Mouse (Mus musculus): ENCODE results near the gene Wrap73. TPM values are rescaled to one million over a fixed set of nuclear protein-coding genes. Genes with fewer than 3 reads are reported as not detected.

The Wrap73 gene
- polyA plus RNA-seq (2015; fragmentation: Nextera tagmentation; extraction: Ambion mirVana): 29.3 and 30.1 TPM in 2 replicates

- H3K27ac ChIP-seq (ENCODE audit: low read length): peak within 1 kb of the TSS; percentile 79
- H3K4me1 ChIP-seq (ENCODE audit: control insufficient read depth, insufficient read depth, low read length): peaks cover 25% of the 10 kb centered on the region
- H3K9ac ChIP-seq (ENCODE audit: low read depth, low read length): peak within 1 kb of the TSS; percentile 87
- peak; percentile 98 for ATAC-seq
- WGBS: 1% methylated on average over 49 of the region's 49 CpGs
- H3K27me3 ChIP-seq (replicated peaks; ENCODE audit: control insufficient read depth, insufficient read depth, low read length): peaks cover 42% of the 10 kb centered on the region
- H3K9me3 ChIP-seq (ENCODE audit: control insufficient read depth, low read length): no peaks in the 10 kb centered on the region
- peak within 1 kb of the TSS; percentile 90 for H3K4me2 ChIP-seq (ENCODE audit: low read depth, low read length)
- H3K4me3 ChIP-seq (ENCODE audit: low read length): peak within 1 kb of the TSS; percentile 81
- no peaks in the 10 kb centered on the region; the same call in 1 of the 2 replicates for H3K36me3 ChIP-seq (ENCODE audit: control insufficient read depth, insufficient read depth, low read length)
These were observed at the start of gene Wrap73 for GRCm38 (mm10) chr4:154142211-154143040. Wrap73 (plus strand) TSS chr4:154142372.

GRCm38 (mm10) chr4:154093210-154093609 is 49.0 kb upstream of the Wrap73 start:
- no peak for ATAC-seq
- Histone ChIP-seq H3K27me3 (replicated peaks; ENCODE audit: control insufficient read depth, insufficient read depth, low read length) (no peaks in the 10 kb centered on the region; the same call in 1 of the 2 replicates), H3K9me3 (ENCODE audit: control insufficient read depth, low read length) (no peaks in the 10 kb centered on the region), H3K4me1 (ENCODE audit: control insufficient read depth, insufficient read depth, low read length) (no peaks in the 10 kb centered on the region), H3K9ac (ENCODE audit: low read depth, low read length) (no peak overlapping the region), H3K36me3 (ENCODE audit: control insufficient read depth, insufficient read depth, low read length) (no peaks in the 10 kb centered on the region), H3K4me2 (ENCODE audit: low read depth, low read length) (no peak overlapping the region), H3K4me3 (ENCODE audit: low read length) (no peak overlapping the region), H3K27ac (ENCODE audit: low read length) (no peak overlapping the region)
- 21% methylated on average over 9 of the region's 9 CpGs for WGBS

GRCm38 (mm10) chr4:154096111-154096510 is 46.1 kb upstream of the Wrap73 start:
- H3K9me3 ChIP-seq (ENCODE audit: control insufficient read depth, low read length): no peaks in the 10 kb centered on the region
- H3K9ac ChIP-seq (ENCODE audit: low read depth, low read length): no peak overlapping the region
- no peak for ATAC-seq
- no peak overlapping the region for H3K27ac ChIP-seq (ENCODE audit: low read length)
- peaks cover 1% of the 10 kb centered on the region for H3K27me3 ChIP-seq (replicated peaks; ENCODE audit: control insufficient read depth, insufficient read depth, low read length)
- H3K4me2 ChIP-seq (ENCODE audit: low read depth, low read length): no peak overlapping the region
- H3K36me3 ChIP-seq (ENCODE audit: control insufficient read depth, insufficient read depth, low read length): no peaks in the 10 kb centered on the region
- WGBS: 31% methylated on average over 6 of the region's 6 CpGs
- H3K4me1 ChIP-seq (ENCODE audit: control insufficient read depth, insufficient read depth, low read length): no peaks in the 10 kb centered on the region
- H3K4me3 ChIP-seq (ENCODE audit: low read length): no peak overlapping the region

GRCm38 (mm10) chr4:154099361-154099760 is 42.8 kb upstream of the Wrap73 start:
- peaks cover 3% of the 10 kb centered on the region for H3K27me3 ChIP-seq (replicated peaks; ENCODE audit: control insufficient read depth, insufficient read depth, low read length)
- no peak overlapping the region for H3K9ac ChIP-seq (ENCODE audit: low read depth, low read length)
- no peak overlapping the region for H3K4me2 ChIP-seq (ENCODE audit: low read depth, low read length)
- WGBS: 46% methylated on average over 7 of the region's 7 CpGs
- H3K4me3 ChIP-seq (ENCODE audit: low read length): no peak overlapping the region
- ATAC-seq: no peak
- no peak overlapping the region for H3K27ac ChIP-seq (ENCODE audit: low read length)
- H3K9me3 ChIP-seq (ENCODE audit: control insufficient read depth, low read length): no peaks in the 10 kb centered on the region
- no peaks in the 10 kb centered on the region for H3K4me1 ChIP-seq (ENCODE audit: control insufficient read depth, insufficient read depth, low read length)
- no peaks in the 10 kb centered on the region for H3K36me3 ChIP-seq (ENCODE audit: control insufficient read depth, insufficient read depth, low read length)

GRCm38 (mm10) chr4:154103386-154103785 is 38.8 kb upstream of the Wrap73 start:
- Histone ChIP-seq H3K36me3 (ENCODE audit: control insufficient read depth, insufficient read depth, low read length) (no peaks in the 10 kb centered on the region), H3K4me3 (ENCODE audit: low read length) (no peak overlapping the region), H3K27ac (ENCODE audit: low read length) (no peak overlapping the region), H3K27me3 (replicated peaks; ENCODE audit: control insufficient read depth, insufficient read depth, low read length) (peaks cover 3% of the 10 kb centered on the region), H3K9me3 (ENCODE audit: control insufficient read depth, low read length) (no peaks in the 10 kb centered on the region), H3K4me2 (ENCODE audit: low read depth, low read length) (no peak overlapping the region), H3K4me1 (ENCODE audit: control insufficient read depth, insufficient read depth, low read length) (0 out of 2 replicates have a peak, but pooled peaks cover 3% of the 10 kb centered on the region), H3K9ac (ENCODE audit: low read depth, low read length) (no peak overlapping the region)
- 69% methylated on average over 8 of the region's 8 CpGs for WGBS
- ATAC-seq: no peak

- no peak for ATAC-seq
- Histone ChIP-seq H3K4me2 (ENCODE audit: low read depth, low read length) (no peak overlapping the region), H3K4me1 (ENCODE audit: control insufficient read depth, insufficient read depth, low read length) (0 out of 2 replicates have a peak, but pooled peaks cover 3% of the 10 kb centered on the region), H3K4me3 (ENCODE audit: low read length) (no peak overlapping the region), H3K27me3 (replicated peaks; ENCODE audit: control insufficient read depth, insufficient read depth, low read length) (peaks cover 3% of the 10 kb centered on the region), H3K27ac (ENCODE audit: low read length) (no peak overlapping the region), H3K9me3 (ENCODE audit: control insufficient read depth, low read length) (no peaks in the 10 kb centered on the region), H3K36me3 (ENCODE audit: control insufficient read depth, insufficient read depth, low read length) (no peaks in the 10 kb centered on the region), H3K9ac (ENCODE audit: low read depth, low read length) (no peak overlapping the region)
- WGBS: 91% methylated on average over 10 of the region's 10 CpGs
These were observed 38.3 kb upstream of the Wrap73 start for GRCm38 (mm10) chr4:154103912-154104311.

- Histone ChIP-seq H3K27ac (ENCODE audit: low read length) (no peak overlapping the region), H3K4me3 (ENCODE audit: low read length) (peak overlapping the region; percentile 30), H3K36me3 (ENCODE audit: control insufficient read depth, insufficient read depth, low read length) (no peaks in the 10 kb centered on the region), H3K4me2 (ENCODE audit: low read depth, low read length) (peak overlapping the region; percentile 38), H3K9me3 (ENCODE audit: control insufficient read depth, low read length) (no peaks in the 10 kb centered on the region), H3K4me1 (ENCODE audit: control insufficient read depth, insufficient read depth, low read length) (0 out of 2 replicates have a peak, but pooled peaks cover 3% of the 10 kb centered on the region), H3K9ac (ENCODE audit: low read depth, low read length) (no peak overlapping the region; the same call in 1 of the 2 replicates), H3K27me3 (replicated peaks; ENCODE audit: control insufficient read depth, insufficient read depth, low read length) (peaks cover 3% of the 10 kb centered on the region; the same call in 1 of the 2 replicates)
- WGBS: 29% methylated on average over 20 of the region's 20 CpGs
- peak; percentile 38; the same call in 1 of the 2 replicates for ATAC-seq
These were observed 36.7 kb upstream of the Wrap73 start for GRCm38 (mm10) chr4:154105381-154106001.

GRCm38 (mm10) chr4:154106497-154107061 is 35.6 kb upstream of the Wrap73 start:
- H3K27me3 ChIP-seq (replicated peaks; ENCODE audit: control insufficient read depth, insufficient read depth, low read length): no peaks in the 10 kb centered on the region; the same call in 1 of the 2 replicates
- H3K4me1 ChIP-seq (ENCODE audit: control insufficient read depth, insufficient read depth, low read length): 0 out of 2 replicates have a peak, but pooled peaks cover 3% of the 10 kb centered on the region
- no peak overlapping the region for H3K9ac ChIP-seq (ENCODE audit: low read depth, low read length)
- H3K36me3 ChIP-seq (ENCODE audit: control insufficient read depth, insufficient read depth, low read length): no peaks in the 10 kb centered on the region
- WGBS: 79% methylated on average over 13 of the region's 13 CpGs
- H3K4me2 ChIP-seq (ENCODE audit: low read depth, low read length): no peak overlapping the region
- H3K9me3 ChIP-seq (ENCODE audit: control insufficient read depth, low read length): no peaks in the 10 kb centered on the region
- no peak overlapping the region for H3K27ac ChIP-seq (ENCODE audit: low read length)
- ATAC-seq: no peak
- no peak overlapping the region for H3K4me3 ChIP-seq (ENCODE audit: low read length)

GRCm38 (mm10) chr4:154109216-154109849 is 32.8 kb upstream of the Wrap73 start:
- Histone ChIP-seq H3K27ac (ENCODE audit: low read length) (no peak overlapping the region), H3K4me3 (ENCODE audit: low read length) (no peak overlapping the region), H3K9ac (ENCODE audit: low read depth, low read length) (no peak overlapping the region), H3K9me3 (ENCODE audit: control insufficient read depth, low read length) (no peaks in the 10 kb centered on the region), H3K4me1 (ENCODE audit: control insufficient read depth, insufficient read depth, low read length) (0 out of 2 replicates have a peak, but pooled peaks cover 3% of the 10 kb centered on the region), H3K27me3 (replicated peaks; ENCODE audit: control insufficient read depth, insufficient read depth, low read length) (no peaks in the 10 kb centered on the region), H3K36me3 (ENCODE audit: control insufficient read depth, insufficient read depth, low read length) (no peaks in the 10 kb centered on the region), H3K4me2 (ENCODE audit: low read depth, low read length) (no peak overlapping the region)
- ATAC-seq: no peak
- 37% methylated on average over 18 of the region's 18 CpGs for WGBS
